Mouse (Mus musculus) kidney, adult 2 months (tissue): ENCODE results near the gene Dnajc4.

Experiments used
- CTCF ChIP-seq: fragments of 200-500 bp; conservative IDR thresholded peaks from 2 replicates; pipeline ENCODE4 v1.5.1; 2011; ENCODE audit warnings: low read depth, mild to moderate bottlenecking, control low read depth, low read length, moderate library complexity, mixed read lengths; ENCODE audit not compliant: insufficient read depth, insufficient read length
- POLR2A ChIP-seq: fragments of 200-500 bp; IDR thresholded peaks from one replicate; pipeline ENCODE4 v1.6.1; 2011; ENCODE audit warnings: low read depth, low read length, control low read depth

- no peak for TF ChIP-seq POLR2A
- no peak for TF ChIP-seq CTCF
Measured at GRCm38 (mm10) chr19:6951994-6952711, 40.2 kb downstream of the Dnajc4 start.
